Mouse (Mus musculus) liver, embryonic 16.5 days (tissue): ENCODE results near the gene Cldn6. TPM values are rescaled to one million over a fixed set of nuclear protein-coding genes. Genes with fewer than 3 reads are reported as not detected.

Experiments used
- ATAC-seq: fragments of 200-750 bp; cut with Nextera tagmentation; 2 replicates; pipeline ENCODE4 v1.8.0; 2017; ENCODE audit warnings: low read depth, mild to moderate bottlenecking, moderate number of reproducible peaks, moderate library complexity
- H3K27ac ChIP-seq: fragments of 300-500 bp; sonication (generic); 2 replicates; pipeline ENCODE4 v1.5.1; 2014; ENCODE audit warnings: mild to moderate bottlenecking, low read length
- H3K27me3 ChIP-seq: fragments of 300-500 bp; sonication (generic); 2 replicates; pipeline ENCODE4 v1.6.1; 2014; ENCODE audit warnings: low read depth, low read length, mixed read lengths; ENCODE audit not compliant: control insufficient read depth, insufficient read depth
- H3K36me3 ChIP-seq: fragments of 300-500 bp; sonication (generic); 2 replicates; pipeline ENCODE4 v1.6.1; 2014; ENCODE audit warnings: mild to moderate bottlenecking; ENCODE audit not compliant: control insufficient read depth, insufficient read depth
- H3K4me1 ChIP-seq: fragments of 300-500 bp; sonication (generic); 2 replicates; pipeline ENCODE4 v1.6.1; 2014; ENCODE audit warnings: low read depth, low read length, mixed read lengths; ENCODE audit not compliant: control insufficient read depth
- H3K4me2 ChIP-seq: fragments of 300-500 bp; sonication (generic); 2 replicates; pipeline ENCODE4 v1.6.1; 2014; ENCODE audit warnings: low read depth, low read length, mixed read lengths
- H3K4me3 ChIP-seq: fragments of 300-500 bp; sonication (generic); 2 replicates; pipeline ENCODE4 v1.5.1; 2014; ENCODE audit warnings: low read depth, mild to moderate bottlenecking, low read length
- H3K9ac ChIP-seq: fragments of 300-500 bp; sonication (generic); 2 replicates; pipeline ENCODE4 v1.6.1; 2014; ENCODE audit warnings: low read depth, low read length
- H3K9me3 ChIP-seq: fragments of 300-500 bp; sonication (generic); replicated peaks from 2 replicates; pipeline ENCODE4 v1.6.1; 2016; ENCODE audit warnings: low read length; ENCODE audit not compliant: control insufficient read depth
- WGBS: fragments of 180-500 bp; shearing (Covaris S2); extraction: QIAGEN DNeasy Blood & Tissue Kit; methylation state at CpG from one replicate; pipeline ENCODE4 v1.1.7; 2014; ENCODE audit not compliant: insufficient replicate concordance; 5-methylcytosine and 5-hydroxymethylcytosine counted together
- polyA plus RNA-seq: library from polyadenylated mRNA; unstranded; fragments of >200 nt; fragmentation: Nextera tagmentation; extraction: Ambion mirVana; gene quantifications from 2 replicates; pipeline ENCODE4 v1.2.1, GENCODE M21; 2015

Cldn6 gene
- polyA plus RNA-seq, 1 experiment from 2014 or later, result 1.4 TPM

- no peak for ATAC-seq
- Histone ChIP-seq H3K36me3 (no peaks in the 10 kb centered on the region), H3K4me2 (no peak overlapping the region), H3K9ac (no peak overlapping the region), H3K27ac (no peak overlapping the region), H3K9me3 (no peaks in the 10 kb centered on the region), H3K27me3 (peaks cover 2% of the 10 kb centered on the region), H3K4me3 (no peak overlapping the region), H3K4me1 (no peaks in the 10 kb centered on the region)
- WGBS, result 25% methylated on average over 2 of the region's 2 CpGs
These were observed 24.6 kb upstream of the Cldn6 start for GRCm38 (mm10) chr17:23654410-23654809.

GRCm38 (mm10) chr17:23658450-23658849 is 20.6 kb upstream of the Cldn6 start:
- Histone ChIP-seq H3K9ac (no peak overlapping the region), H3K27ac (no peak overlapping the region), H3K27me3 (peaks cover 36% of the 10 kb centered on the region), H3K4me3 (no peak overlapping the region), H3K4me2 (no peak overlapping the region), H3K4me1 (peaks cover 6% of the 10 kb centered on the region), H3K36me3 (no peaks in the 10 kb centered on the region), H3K9me3 (no peaks in the 10 kb centered on the region)
- ATAC-seq, result no peak
- 46% methylated on average over 3 of the region's 3 CpGs for WGBS

GRCm38 (mm10) chr17:23660117-23660875 is 18.8 kb upstream of the Cldn6 start, which contains the start of gene Bicdl2:
Gene Bicdl2, plus strand, starts transcription at chr17:23660506.
- no peak within 1 kb of the TSS for H3K9ac ChIP-seq
- peak within 1 kb of the TSS; percentile 37 for H3K4me2 ChIP-seq
- H3K4me1 ChIP-seq, result peaks cover 6% of the 10 kb centered on the region
- no peaks in the 10 kb centered on the region for H3K9me3 ChIP-seq
- peaks cover 36% of the 10 kb centered on the region for H3K27me3 ChIP-seq
- WGBS, result 5% methylated on average over 27 of the region's 27 CpGs
- no peak for ATAC-seq
- no peak within 1 kb of the TSS for H3K27ac ChIP-seq
- H3K4me3 ChIP-seq, result peak within 1 kb of the TSS; percentile 25
- H3K36me3 ChIP-seq, result no peaks in the 10 kb centered on the region

GRCm38 (mm10) chr17:23660876-23661200 is 18.2 kb upstream of the Cldn6 start:
- Histone ChIP-seq H3K4me1 (peaks cover 6% of the 10 kb centered on the region), H3K4me2 (peak overlapping the region; percentile 37), H3K9ac (no peak overlapping the region), H3K9me3 (no peaks in the 10 kb centered on the region), H3K27ac (no peak overlapping the region), H3K4me3 (peak overlapping the region; percentile 25), H3K27me3 (peaks cover 36% of the 10 kb centered on the region), H3K36me3 (no peaks in the 10 kb centered on the region)
- WGBS, result 2% methylated on average over 14 of the region's 14 CpGs
- no peak for ATAC-seq

GRCm38 (mm10) chr17:23661526-23661925 is 17.5 kb upstream of the Cldn6 start:
- peaks cover 6% of the 10 kb centered on the region for H3K4me1 ChIP-seq
- H3K4me2 ChIP-seq, result no peak overlapping the region
- no peak for ATAC-seq
- H3K4me3 ChIP-seq, result no peak overlapping the region
- no peak overlapping the region for H3K9ac ChIP-seq
- WGBS, result 1% methylated on average over 9 of the region's 9 CpGs
- H3K27me3 ChIP-seq, result peaks cover 36% of the 10 kb centered on the region
- H3K27ac ChIP-seq, result no peak overlapping the region
- H3K36me3 ChIP-seq, result no peaks in the 10 kb centered on the region
- H3K9me3 ChIP-seq, result no peaks in the 10 kb centered on the region

GRCm38 (mm10) chr17:23664556-23665021 is 14.5 kb upstream of the Cldn6 start:
- 18% methylated on average over 5 of the region's 5 CpGs for WGBS
- Histone ChIP-seq H3K9me3 (no peaks in the 10 kb centered on the region), H3K27me3 (peaks cover 32% of the 10 kb centered on the region), H3K4me3 (no peak overlapping the region), H3K9ac (no peak overlapping the region), H3K4me2 (no peak overlapping the region), H3K4me1 (peaks cover 6% of the 10 kb centered on the region), H3K36me3 (peaks cover 7% of the 10 kb centered on the region), H3K27ac (no peak overlapping the region)
- no peak for ATAC-seq

- H3K27me3 ChIP-seq, result peaks cover 23% of the 10 kb centered on the region
- ATAC-seq, result no peak
- peaks cover 7% of the 10 kb centered on the region for H3K36me3 ChIP-seq
- H3K9ac ChIP-seq, result no peak overlapping the region
- no peaks in the 10 kb centered on the region for H3K9me3 ChIP-seq
- no peak overlapping the region for H3K27ac ChIP-seq
- H3K4me1 ChIP-seq, result peaks cover 3% of the 10 kb centered on the region
- H3K4me2 ChIP-seq, result no peak overlapping the region
- 68% methylated on average over 14 of the region's 14 CpGs for WGBS
- H3K4me3 ChIP-seq, result no peak overlapping the region
These were observed 13.5 kb upstream of the Cldn6 start for GRCm38 (mm10) chr17:23665511-23665910.

- no peaks in the 10 kb centered on the region for H3K9me3 ChIP-seq
- peaks cover 7% of the 10 kb centered on the region for H3K36me3 ChIP-seq
- WGBS, result 83% methylated on average over 7 of the region's 7 CpGs
- H3K4me3 ChIP-seq, result no peak overlapping the region
- ATAC-seq, result no peak
- no peak overlapping the region for H3K27ac ChIP-seq
- peaks cover 2% of the 10 kb centered on the region for H3K27me3 ChIP-seq
- H3K4me1 ChIP-seq, result peaks cover 8% of the 10 kb centered on the region
- no peak overlapping the region for H3K4me2 ChIP-seq
- no peak overlapping the region for H3K9ac ChIP-seq
These were observed 8.5 kb upstream of the Cldn6 start for GRCm38 (mm10) chr17:23670516-23671074.

GRCm38 (mm10) chr17:23671519-23671918 is 7.5 kb upstream of the Cldn6 start:
- no peak overlapping the region for H3K4me3 ChIP-seq
- H3K4me1 ChIP-seq, result peaks cover 16% of the 10 kb centered on the region
- no peak overlapping the region for H3K27ac ChIP-seq
- H3K9me3 ChIP-seq, result no peaks in the 10 kb centered on the region
- WGBS, result 69% methylated on average over 3 of the region's 3 CpGs
- no peak overlapping the region for H3K4me2 ChIP-seq
- H3K27me3 ChIP-seq, result peaks cover 11% of the 10 kb centered on the region
- peaks cover 7% of the 10 kb centered on the region for H3K36me3 ChIP-seq
- no peak overlapping the region for H3K9ac ChIP-seq
- ATAC-seq, result no peak
